Mouse (Mus musculus) heart, postnatal 25 days (tissue): ENCODE data around the gene Pigc. TPM values are rescaled to one million over a fixed set of nuclear protein-coding genes. Genes with fewer than 3 reads are reported as not detected.
A peak's percentile ranks its signal among the peaks of the same experiment; 100 is the strongest.

ENCODE experiments used
- DNase-seq: peaks from one replicate; pipeline ENCODE4 v3.0.0; 2022; ENCODE audit warnings: low spot score
- intact Hi-C: fragments of 180-260 bp; cut with DNase I; formaldehyde crosslinking; loops from one replicate; pipeline ENCODE4 v1.15.1; 2025
- total RNA-seq, 2 experiments: library from RNA; stranded (reverse); gene quantifications; 2 replicates each; pipeline ENCODE4 v1.2.3; 2021

The Pigc gene
- total RNA-seq, 2 experiments from 2014 or later = 16.5 to 16.9 TPM

DNA sequence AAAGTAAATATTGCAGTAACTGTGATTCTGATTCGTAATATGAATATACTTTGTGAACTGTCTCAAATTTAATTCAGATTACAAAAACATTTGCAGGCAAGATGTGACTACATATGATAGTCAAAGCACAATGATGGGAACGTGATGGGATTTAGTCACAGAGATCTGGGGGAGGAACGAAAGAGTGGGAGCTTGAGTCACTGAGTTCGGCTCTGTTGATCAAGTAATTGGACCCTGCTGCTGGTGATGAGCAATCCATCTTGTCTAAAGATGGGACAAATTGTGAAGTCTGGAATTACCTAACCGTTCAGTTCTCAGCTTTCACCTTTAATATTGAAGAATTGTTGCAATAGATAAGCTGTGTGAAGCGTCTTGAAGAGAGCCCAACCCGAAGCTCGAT lies 3.2 kb downstream of the Pigc start:
- intact Hi-C loops = no loop called here
- no peak for DNase-seq

- DNase-seq = peak; percentile 33
- intact Hi-C loops = loop anchor here (5.0 kb wide), 1 partner anchor 229 kb away; no protein-coding TSS in a partner anchor
These were observed 7.5 kb downstream of the Pigc start for GRCm38 (mm10) chr1:161976255-161977182.

DNA sequence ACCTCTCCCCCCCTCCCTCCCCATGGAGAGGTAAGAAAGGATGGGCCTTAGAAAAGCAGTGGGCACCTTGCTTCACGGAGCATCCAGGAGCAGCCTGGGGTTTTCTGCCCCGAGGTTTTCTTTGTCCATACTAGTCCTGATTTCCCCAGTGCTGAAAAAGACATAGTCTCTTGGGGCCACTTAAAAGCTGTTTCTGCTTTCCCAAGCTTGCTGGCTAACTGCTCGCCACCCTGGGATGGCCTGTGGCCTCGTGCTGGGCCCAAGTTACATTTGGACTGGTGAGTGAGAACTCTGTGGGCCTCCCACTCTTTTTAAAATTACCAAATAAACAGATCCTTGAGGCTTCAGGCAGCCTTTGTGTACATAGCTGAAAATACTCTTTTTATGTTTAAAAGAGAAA lies 8.3 kb downstream of the Pigc start:
- no peak for DNase-seq
- intact Hi-C loops = loop anchor here (5.0 kb wide), 1 partner anchor 230 kb away; no protein-coding TSS in a partner anchor

DNA sequence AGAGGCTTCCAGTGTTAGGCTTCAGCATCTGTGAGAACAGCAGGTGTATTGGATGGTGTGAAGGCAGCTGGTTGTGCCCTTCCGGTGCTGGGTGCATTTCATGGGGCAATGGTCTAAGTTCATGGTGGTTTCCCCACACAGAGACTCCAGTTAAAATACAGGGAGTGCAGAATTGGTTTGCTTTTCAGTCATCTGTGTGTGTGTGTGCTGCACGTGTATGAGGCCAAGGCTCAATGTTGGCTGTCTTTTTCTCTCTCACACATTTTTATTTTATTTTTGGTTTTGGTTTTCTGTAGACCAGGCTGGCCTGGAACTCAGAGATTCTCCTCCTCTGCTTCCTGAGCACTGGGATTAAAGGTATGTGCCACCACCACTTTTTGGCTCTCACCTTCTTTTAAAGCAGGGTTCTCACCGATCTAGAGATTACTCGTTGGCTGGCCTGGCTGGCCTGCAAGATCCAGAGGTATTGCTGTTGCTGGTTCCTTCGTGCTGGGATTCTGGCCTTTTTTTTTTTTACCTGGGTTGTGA lies 9.3 kb downstream of the Pigc start:
- no peak for DNase-seq
- intact Hi-C loops = loop anchor here (5.0 kb wide), 1 partner anchor 231 kb away; no protein-coding TSS in a partner anchor

DNA sequence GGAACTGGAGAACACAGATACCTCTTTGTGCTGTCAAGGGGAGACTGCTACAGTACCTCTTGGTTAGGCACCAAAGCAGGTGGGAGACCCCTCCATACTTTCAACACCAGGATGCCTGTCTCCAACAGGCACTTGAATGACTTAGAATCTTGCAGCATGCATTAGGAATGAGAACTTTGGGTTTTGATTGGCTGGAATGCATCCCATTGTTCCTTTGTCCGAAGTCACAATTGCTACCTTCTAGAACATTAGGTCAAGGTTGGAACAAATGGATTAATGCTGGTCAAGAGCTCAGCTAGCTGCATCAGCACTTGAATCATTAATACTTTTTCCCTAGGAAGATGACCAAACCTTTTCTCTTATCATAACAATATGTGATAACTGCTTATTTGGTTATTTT lies 10.6 kb downstream of the Pigc start, which contains the start of gene 4930558K02Rik:
Gene 4930558K02Rik (minus strand): TSS at position 101 of the 400 bp plus-strand sequence.
- DNase-seq = no peak
- intact Hi-C loops = loop anchor here (5.0 kb wide), 1 partner anchor 232 kb away; no protein-coding TSS in a partner anchor

DNA sequence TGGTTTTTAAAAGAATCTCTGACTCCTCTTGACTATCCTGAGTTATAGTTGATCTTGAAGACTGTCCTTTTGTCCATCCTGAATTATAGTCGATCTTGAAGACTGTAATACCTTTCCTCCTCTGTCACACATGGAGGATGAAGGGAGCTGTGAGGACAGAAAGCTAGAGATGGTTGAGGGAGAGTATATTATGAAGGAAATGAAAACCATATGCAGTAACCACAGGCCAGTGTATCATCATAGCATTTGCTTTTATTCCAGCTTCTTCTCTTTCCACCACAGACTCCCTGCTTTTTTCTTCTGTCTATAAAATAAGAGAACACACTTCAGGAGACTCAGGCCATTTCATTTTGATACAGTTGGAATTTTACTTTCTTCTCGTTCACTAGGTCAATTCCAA lies 11.1 kb downstream of the Pigc start:
- DNase-seq = no peak
- intact Hi-C loops = no loop called here

DNA sequence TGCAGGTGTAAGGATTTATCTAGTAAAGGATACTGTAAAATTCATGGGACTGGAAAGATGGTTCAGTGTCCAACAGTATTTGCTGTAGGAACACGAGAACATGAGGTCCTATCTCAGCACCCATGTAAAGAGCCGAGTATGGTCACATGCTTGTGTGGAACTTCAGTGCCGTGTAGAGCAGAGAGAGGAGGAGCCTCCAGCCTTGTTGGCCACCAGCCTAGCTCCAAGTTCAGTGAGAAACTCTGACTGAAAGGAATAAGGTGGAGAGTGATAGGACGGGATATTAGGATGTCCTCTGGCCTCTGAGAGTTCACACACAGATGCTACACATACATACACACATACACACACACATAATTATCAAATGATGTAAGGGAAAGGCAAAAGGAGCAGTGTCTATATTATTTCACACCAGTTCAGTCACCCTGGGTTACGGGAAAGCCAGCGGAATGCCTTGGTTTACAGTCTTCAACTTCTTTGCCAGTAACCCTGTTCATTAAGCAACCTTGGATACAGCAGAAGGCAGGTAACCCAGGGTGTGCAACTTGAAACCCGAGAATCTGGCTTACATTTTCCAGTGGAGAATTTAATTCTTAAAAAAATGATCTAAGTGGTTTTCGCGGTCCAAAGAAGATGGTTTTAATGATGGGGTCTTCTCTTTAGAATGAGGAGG lies 11.8 kb downstream of the Pigc start:
- intact Hi-C loops = no loop called here
- DNase-seq = no peak

DNA sequence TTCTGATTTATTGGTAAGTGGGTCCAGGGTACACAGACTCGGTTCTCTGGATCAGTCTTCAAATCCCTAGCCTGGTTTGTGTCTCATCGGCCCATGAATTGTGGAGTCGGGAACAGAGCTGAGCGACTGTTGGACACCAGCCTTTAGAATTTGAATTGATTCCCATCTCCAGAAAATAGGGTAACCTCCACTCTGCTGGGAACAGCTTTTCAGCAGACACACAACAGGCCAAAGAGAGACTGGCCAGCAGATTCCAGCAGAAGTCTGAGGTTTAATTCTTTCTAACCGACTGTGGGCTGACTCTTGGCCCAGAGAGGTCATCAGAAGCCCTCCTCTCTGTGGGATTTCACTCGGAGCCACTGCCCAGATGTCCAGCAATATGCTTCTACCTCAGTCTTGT lies 14.5 kb downstream of the Pigc start:
- DNase-seq = no peak
- intact Hi-C loops = no loop called here

DNA sequence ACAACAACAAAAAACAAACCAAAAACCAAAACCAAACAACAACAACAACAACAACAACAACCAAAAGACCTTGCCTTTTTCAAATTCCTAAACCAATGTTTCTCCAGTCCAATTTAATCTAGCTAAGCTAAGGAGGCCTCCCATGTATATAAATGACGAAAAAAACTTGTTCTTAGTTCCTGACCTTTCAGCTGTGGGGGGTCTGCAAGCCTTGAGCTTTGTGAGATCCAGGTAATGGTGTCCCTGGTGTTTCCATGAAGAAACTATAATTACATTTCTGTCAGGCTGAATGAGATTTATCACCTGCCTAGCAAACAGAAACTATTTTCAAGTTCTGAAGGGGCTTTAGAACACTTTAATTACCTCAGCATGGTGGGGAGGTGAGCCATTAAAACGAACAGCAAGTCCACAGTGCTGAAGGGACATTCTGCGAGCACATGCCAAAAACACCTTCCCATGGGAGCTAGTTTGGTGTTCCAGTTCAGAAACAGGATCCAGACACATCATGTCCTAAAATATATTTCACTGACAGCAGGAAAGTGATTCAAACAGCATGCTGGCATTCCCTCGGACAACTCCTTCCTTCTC lies 15.1 kb downstream of the Pigc start:
- intact Hi-C loops = no loop called here
- no peak for DNase-seq

- intact Hi-C loops = no loop called here
- no peak for DNase-seq
These were observed 21.9 kb downstream of the Pigc start for GRCm38 (mm10) chr1:161990684-161991578.

GRCm38 (mm10) chr1:161991846-161992245 lies 22.9 kb downstream of the Pigc start:
- DNase-seq = no peak
- intact Hi-C loops = no loop called here

DNA sequence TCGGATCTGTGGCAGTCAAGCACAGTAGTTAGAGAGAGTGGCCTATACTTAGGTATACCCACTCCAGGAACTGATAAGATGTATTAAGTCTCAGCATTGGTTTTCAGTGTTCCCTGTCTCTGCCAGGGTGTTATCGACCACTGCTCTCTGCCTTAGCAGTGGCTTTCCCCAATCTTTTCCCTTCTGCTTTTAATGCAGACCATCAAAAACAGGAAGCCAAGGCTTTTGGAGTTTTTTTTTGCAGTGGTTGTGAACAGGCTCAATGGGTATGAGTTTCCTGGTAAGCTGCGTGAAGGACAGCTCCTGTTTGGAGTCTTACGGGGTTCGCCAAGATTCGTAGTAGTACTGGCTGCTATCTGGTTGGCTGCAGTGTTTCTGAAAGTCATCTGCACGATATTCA lies 23.4 kb downstream of the Pigc start:
- intact Hi-C loops = no loop called here
- DNase-seq = no peak

DNA sequence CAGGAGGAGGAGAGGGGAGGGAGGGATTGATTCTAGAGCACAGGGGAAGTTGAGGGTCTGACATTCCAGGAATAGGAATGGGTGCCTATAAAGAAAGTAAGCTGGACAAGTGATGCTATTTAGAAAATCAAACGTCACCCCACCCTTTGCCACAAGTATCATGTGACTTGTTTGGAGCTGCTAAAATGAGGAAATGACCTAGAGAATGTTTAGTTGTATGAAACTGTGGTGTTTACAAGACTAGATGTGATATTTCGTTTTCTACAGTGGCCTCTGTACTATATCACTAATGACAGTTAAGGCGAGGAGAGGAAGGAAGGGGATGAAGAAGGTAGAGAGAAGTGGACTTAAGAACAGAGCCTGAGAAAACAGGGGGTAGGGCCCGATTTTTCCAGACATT lies 29.8 kb downstream of the Pigc start:
- intact Hi-C loops = no loop called here
- DNase-seq = no peak

- intact Hi-C loops = no loop called here
- DNase-seq = no peak
These were observed 30.4 kb downstream of the Pigc start for GRCm38 (mm10) chr1:161999338-161999737.

GRCm38 (mm10) chr1:161999882-162000371 lies 30.9 kb downstream of the Pigc start:
- intact Hi-C loops = loop anchor here (1.0 kb wide), 1 partner anchor 313 kb away; no protein-coding TSS in a partner anchor
- no peak for DNase-seq

DNA sequence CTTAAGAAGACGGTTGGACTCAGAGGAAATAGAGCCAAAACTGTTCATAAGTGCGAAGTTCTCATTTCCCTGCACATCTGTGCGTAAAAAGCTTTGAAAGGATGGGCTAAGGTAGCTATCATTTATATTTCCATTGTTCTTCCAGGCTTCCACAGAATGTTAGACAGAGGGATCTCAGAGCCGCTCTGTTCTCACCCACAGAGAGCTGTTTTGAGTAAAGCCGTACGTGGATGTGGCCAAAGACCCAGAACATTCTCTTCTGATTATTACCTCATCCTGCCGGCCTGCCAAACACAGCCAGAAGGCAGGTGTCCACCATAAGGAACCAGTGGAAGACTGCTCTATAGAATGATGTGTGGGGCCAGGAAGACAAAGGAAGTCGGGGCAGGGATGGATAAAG lies 32.3 kb downstream of the Pigc start:
- DNase-seq = no peak
- intact Hi-C loops = no loop called here

DNA sequence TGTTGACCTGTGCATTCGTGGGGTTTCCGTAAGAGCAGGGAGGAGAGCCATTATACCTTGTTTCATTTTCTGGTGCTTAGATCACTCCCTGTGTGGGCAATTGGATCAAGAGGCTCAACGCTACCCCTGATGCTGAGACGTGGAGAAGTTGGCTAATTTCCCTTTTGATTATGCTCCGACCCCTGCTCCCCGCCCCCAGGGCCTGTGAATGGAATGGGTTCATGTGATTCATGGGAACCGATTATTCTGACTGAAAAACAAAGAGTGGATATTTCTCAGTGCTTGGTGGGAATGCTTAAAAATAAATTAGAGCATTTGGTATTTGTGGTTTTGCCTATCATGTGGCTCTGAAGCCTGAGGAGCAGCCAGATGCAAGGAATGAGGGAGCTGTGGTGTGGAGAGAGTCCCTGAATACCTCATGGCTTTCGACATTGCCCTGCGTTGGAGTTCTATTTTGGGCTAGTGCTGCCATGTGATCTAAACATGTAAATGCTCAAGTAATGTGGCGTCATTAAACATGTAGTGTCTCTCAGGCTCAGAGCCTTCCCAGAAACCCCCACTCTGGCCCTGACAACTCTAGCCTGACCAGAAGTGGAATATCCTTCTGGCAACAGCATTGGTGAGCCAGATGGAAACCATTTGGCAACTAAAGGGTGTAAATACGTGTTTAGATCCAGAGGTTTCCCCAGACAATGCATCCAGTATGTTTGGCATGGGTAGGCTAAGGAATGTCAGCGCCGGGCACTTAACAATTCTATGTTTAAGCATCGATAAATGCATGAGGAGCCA lies 34.9 kb downstream of the Pigc start:
- DNase-seq = no peak
- intact Hi-C loops = no loop called here

DNA sequence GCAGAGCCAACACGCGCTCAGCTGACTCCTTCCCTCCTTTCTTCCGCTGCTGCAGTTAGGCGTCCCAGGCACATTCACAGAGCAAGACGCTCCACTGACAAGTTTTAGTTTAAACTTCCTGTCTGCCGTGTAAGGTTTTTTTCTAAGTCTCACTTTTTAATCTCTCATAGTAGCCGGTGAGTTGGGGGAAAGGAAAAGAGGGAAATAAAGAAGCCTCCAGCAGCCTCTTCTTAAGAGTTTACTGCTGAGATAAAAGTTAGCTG lies 35.5 kb downstream of the Pigc start:
- intact Hi-C loops = no loop called here
- DNase-seq = no peak
